Mouse (Mus musculus): ENCODE data around the gene Mtor. TPM values are rescaled to one million over a fixed set of nuclear protein-coding genes. Genes with fewer than 3 reads are reported as not detected.

The Mtor gene
- total RNA-seq (2014; rRNA removed) (35.2 and 43.6 TPM in 2 replicates), polyA plus RNA-seq (2015; fragmentation: Nextera tagmentation; extraction: Ambion mirVana) (27.7 and 28.0 TPM in 2 replicates)

DNA sequence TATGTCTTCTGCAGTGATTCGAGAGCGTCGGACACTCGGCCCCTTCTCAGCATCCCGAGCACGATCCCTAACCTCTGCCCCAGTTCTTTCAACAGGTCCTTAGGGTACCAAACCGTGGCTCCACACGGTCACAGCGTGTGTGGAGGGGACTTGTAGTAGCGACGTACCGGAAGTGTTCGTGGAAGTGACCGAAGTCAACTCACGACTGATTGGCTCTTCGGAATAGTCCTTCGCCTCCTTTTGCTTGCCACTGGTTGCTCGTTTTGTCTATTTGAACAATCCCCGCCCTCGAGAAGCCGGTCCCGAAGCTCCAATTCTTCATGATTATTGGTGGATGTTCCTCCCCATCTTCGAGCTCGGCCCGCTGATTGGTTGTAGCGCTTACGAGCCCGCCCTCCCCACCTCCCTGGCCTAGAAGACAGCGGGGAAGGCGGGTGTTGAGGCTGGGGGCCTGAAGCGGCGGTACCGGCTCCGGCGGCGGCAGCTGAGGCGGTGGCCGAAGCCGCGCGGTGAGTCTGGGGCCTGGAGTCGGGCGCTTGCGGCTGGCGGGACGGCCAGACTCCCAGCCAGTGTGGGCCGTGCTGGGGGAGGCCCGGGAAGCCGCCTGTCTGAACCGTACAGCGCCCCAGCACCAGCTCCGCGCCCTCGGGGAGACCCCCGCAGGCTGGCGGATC, at the start of gene Mtor:
Gene Mtor (plus strand): TSS at position 433 of the 674 bp plus-strand sequence.
- ATAC-seq (peak; percentile 98), DNase-seq (peak; percentile 98)
- WGBS, result under 1% methylated on average over 56 of the region's 56 CpGs
- Histone ChIP-seq H3K9me3 (ENCODE audit: low read length) (no peaks in the 10 kb centered on the region), H3K36me3 (ENCODE audit: insufficient read depth) (peaks cover 15% of the 10 kb centered on the region), H3K9ac (peak within 1 kb of the TSS; percentile 91), H3K4me3 (ENCODE audit: low read depth, low read length) (peak within 1 kb of the TSS; percentile 96), H3K4me2 (ENCODE audit: low read depth) (peak within 1 kb of the TSS; percentile 74), H3K27ac (ENCODE audit: low read depth, low read length) (peak within 1 kb of the TSS; percentile 79), H3K27me3 (ENCODE audit: insufficient read depth, low read length) (no peaks in the 10 kb centered on the region), H3K4me1 (ENCODE audit: insufficient read depth) (peaks cover 27% of the 10 kb centered on the region)
- no peak for TF ChIP-seq CTCF (IDR thresholded peaks at IDR 0.05; ENCODE audit: low read depth)

DNA sequence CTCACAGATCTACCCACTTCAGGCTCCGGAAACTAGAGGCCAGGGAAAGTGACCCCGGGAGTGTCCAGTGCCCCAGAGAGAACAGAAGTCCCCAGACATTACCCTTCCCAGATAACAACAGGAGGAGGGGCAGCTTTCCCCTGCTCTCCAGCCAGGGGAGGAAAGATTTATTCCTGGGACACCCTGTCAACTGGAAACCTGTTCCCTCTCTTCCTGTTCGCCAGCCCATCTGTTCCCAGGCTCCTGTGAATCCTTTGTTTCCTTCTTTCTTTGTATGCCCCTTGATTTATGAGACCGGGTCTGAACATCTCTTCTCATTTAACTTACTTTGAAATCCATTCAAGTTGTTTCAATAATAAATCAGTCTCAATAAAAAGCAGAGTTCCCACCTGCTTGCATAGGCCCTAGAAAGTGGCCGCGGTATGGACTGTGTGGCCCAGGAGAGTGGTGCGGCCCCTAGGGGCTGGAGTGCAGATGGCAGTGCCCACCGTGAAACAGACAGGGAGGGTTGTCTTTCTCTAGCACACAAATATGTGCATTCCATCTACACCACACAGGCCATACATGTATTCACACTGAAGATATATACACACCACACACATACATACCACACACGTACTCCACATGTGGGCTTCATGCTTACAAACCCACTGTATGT, 48.8 kb upstream of the Mtor start:
- Histone ChIP-seq H3K9me3 (ENCODE audit: low read length) (no peaks in the 10 kb centered on the region), H3K27me3 (ENCODE audit: insufficient read depth, low read length) (no peaks in the 10 kb centered on the region; the same call in none of the 2 replicates), H3K4me1 (ENCODE audit: insufficient read depth) (0 out of 2 replicates have a peak, but pooled peaks cover 5% of the 10 kb centered on the region), H3K4me2 (ENCODE audit: low read depth) (no peak overlapping the region), H3K27ac (ENCODE audit: low read depth, low read length) (no peak overlapping the region), H3K9ac (no peak overlapping the region), H3K4me3 (ENCODE audit: low read depth, low read length) (no peak overlapping the region), H3K36me3 (ENCODE audit: insufficient read depth) (no peaks in the 10 kb centered on the region)
- ATAC-seq (no peak), DNase-seq (no peak)
- TF ChIP-seq CTCF (IDR thresholded peaks at IDR 0.05; ENCODE audit: low read depth), result 0 out of 2 replicates have a peak, but pooled peaks have one; percentile 26
- 61% methylated on average over 9 of the region's 9 CpGs for WGBS

DNA sequence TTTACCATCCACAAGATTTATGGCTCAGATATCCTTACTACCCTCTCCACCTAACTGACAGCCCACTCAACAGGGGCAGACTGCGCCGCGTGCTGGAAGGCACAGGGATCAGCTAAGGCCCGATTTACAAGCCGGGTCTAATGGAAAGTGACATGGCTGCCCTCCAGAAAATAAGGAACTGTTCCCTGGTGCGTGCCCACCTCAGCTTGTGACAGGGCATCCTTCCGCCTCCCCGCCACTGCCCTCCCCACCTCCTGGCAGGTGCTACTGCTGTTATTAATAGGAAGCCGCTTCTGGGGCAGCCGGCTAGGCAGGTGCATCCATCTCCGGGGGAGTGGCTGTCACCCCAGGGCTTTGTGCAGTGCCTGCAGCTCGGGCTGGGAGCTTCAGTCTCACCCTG, 45.0 kb upstream of the Mtor start:
- Histone ChIP-seq H3K27me3 (ENCODE audit: insufficient read depth, low read length) (peaks cover 3% of the 10 kb centered on the region), H3K9me3 (ENCODE audit: low read length) (no peaks in the 10 kb centered on the region), H3K4me3 (ENCODE audit: low read depth, low read length) (no peak overlapping the region), H3K27ac (ENCODE audit: low read depth, low read length) (no peak overlapping the region), H3K36me3 (ENCODE audit: insufficient read depth) (no peaks in the 10 kb centered on the region), H3K9ac (no peak overlapping the region), H3K4me2 (ENCODE audit: low read depth) (no peak overlapping the region), H3K4me1 (ENCODE audit: insufficient read depth) (no peaks in the 10 kb centered on the region)
- ATAC-seq, result no peak
- no peak for DNase-seq
- TF ChIP-seq CTCF (IDR thresholded peaks at IDR 0.05; ENCODE audit: low read depth), result no peak
- 26% methylated on average over 12 of the region's 12 CpGs for WGBS

DNA sequence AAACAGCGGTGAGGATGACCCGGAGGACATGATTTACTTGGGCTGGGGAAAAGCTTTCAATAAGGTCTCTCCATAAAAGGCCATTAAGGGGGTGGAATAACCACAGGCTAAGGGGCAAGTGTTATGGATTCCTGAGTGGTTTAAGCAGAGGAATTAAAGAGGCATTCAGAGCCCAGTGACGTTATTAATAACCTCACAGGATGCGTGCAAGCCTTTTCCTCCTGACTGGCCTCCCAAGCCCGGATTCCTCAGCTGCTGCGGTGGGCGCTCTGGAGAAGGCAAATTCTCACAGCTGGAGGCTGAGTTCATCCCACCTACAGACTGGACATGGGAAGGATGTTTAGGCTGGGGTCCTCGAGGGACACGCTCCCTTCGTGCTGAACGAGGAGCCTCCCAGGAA, 43.7 kb upstream of the Mtor start:
- Histone ChIP-seq H3K4me1 (ENCODE audit: insufficient read depth) (no peaks in the 10 kb centered on the region), H3K4me2 (ENCODE audit: low read depth) (no peak overlapping the region), H3K27me3 (ENCODE audit: insufficient read depth, low read length) (peaks cover 3% of the 10 kb centered on the region), H3K9me3 (ENCODE audit: low read length) (no peaks in the 10 kb centered on the region), H3K4me3 (ENCODE audit: low read depth, low read length) (no peak overlapping the region), H3K9ac (no peak overlapping the region), H3K36me3 (ENCODE audit: insufficient read depth) (no peaks in the 10 kb centered on the region), H3K27ac (ENCODE audit: low read depth, low read length) (no peak overlapping the region)
- ATAC-seq, result 0 out of 2 replicates have a peak, but pooled peaks have one; percentile 8
- 23% methylated on average over 11 of the region's 11 CpGs for WGBS
- TF ChIP-seq CTCF (IDR thresholded peaks at IDR 0.05; ENCODE audit: low read depth), result no peak
- DNase-seq, result no peak

DNA sequence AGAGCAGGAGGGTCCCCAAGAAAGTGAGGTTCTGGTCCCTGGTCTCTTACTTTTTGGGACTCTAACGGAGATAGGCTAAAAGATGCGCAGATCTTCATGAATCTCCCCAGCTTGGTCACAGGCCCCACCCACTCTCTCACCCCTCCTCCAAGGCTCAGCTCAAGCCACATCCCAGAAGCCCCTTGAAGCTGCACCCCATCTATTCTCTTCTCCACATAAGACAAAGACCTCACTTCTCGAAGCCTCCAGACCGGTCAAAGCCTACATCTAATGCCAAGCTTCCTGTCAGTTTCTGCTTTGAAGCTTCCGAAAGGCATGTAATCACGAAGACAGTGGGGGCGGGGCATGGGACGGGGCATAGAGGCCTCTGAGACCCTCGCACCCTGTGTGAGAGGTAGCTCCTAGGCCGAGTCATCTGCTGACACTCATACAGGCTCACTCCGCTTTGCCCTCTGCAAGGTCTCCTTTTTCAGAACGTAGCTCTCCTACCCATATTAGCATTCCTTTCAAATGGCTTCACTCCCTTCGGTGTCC, 43.1 kb upstream of the Mtor start:
- DNase-seq, result no peak
- H3K9ac ChIP-seq, result no peak overlapping the region
- TF ChIP-seq CTCF (IDR thresholded peaks at IDR 0.05; ENCODE audit: low read depth), result no peak
- no peaks in the 10 kb centered on the region for H3K36me3 ChIP-seq (ENCODE audit: insufficient read depth)
- no peak overlapping the region for H3K4me3 ChIP-seq (ENCODE audit: low read depth, low read length)
- H3K9me3 ChIP-seq (ENCODE audit: low read length), result no peaks in the 10 kb centered on the region
- 23% methylated on average over 13 of the region's 13 CpGs for WGBS
- ATAC-seq, result no peak; the same call in 1 of the 2 replicates
- H3K27ac ChIP-seq (ENCODE audit: low read depth, low read length), result no peak overlapping the region
- peaks cover 3% of the 10 kb centered on the region for H3K27me3 ChIP-seq (ENCODE audit: insufficient read depth, low read length)
- H3K4me1 ChIP-seq (ENCODE audit: insufficient read depth), result no peaks in the 10 kb centered on the region
- H3K4me2 ChIP-seq (ENCODE audit: low read depth), result no peak overlapping the region

DNA sequence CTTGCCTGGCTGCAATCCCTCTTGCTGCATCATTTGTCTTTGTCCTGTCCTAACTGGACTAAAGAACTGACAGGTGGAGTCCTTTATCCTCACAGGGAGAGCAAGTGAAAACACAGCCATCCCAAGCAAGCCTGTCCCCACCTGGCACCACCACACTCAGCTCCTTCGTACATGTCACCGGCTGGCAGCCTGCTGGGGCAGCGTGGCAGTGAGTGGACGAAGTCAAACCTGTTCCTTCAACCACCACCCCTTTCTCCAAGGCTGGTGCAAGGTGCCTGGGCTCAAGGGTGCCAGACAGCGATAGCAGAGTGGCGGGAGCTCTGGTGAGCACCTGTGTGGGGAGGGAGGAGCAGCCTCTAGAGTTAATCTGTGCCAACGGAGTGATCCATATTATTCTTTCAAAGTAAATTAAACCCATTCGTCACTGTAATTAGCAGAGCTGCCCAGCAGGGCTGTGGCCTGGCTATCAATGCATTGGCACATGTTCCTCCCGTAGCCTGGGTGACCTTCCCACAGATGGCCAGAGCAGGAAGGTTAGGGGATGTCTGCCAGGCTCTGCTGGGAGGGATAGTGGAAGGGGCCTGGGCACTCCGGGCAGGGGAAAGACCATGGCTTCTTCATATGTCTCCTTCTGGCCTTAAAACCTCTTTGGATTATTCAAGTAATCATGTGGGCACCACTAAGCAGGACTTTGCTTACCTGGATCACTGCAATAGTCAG, 40.0 kb upstream of the Mtor start:
- ATAC-seq (no peak), DNase-seq (no peak)
- Histone ChIP-seq H3K4me3 (ENCODE audit: low read depth, low read length) (no peak overlapping the region), H3K4me1 (ENCODE audit: insufficient read depth) (no peaks in the 10 kb centered on the region), H3K36me3 (ENCODE audit: insufficient read depth) (no peaks in the 10 kb centered on the region), H3K4me2 (ENCODE audit: low read depth) (no peak overlapping the region), H3K27me3 (ENCODE audit: insufficient read depth, low read length) (peaks cover 3% of the 10 kb centered on the region), H3K9ac (no peak overlapping the region), H3K9me3 (ENCODE audit: low read length) (no peaks in the 10 kb centered on the region), H3K27ac (ENCODE audit: low read depth, low read length) (no peak overlapping the region)
- 65% methylated on average over 10 of the region's 10 CpGs for WGBS
- TF ChIP-seq CTCF (IDR thresholded peaks at IDR 0.05; ENCODE audit: low read depth), result no peak

Data from forebrain, postnatal 0 days (tissue).